Mouse (Mus musculus): ENCODE data around the gene Ifi27. TPM values are rescaled to one million over a fixed set of nuclear protein-coding genes. Genes with fewer than 3 reads are reported as not detected.
"Not testable (repeated sequence)": the region's sequence is repeated elsewhere in the genome, so short reads cannot be mapped to it uniquely, and the experiment has no call there.

Gene Ifi27
- total and polyA plus RNA-seq, 3 experiments: 103 to 105 TPM; not detected in 1

DNA sequence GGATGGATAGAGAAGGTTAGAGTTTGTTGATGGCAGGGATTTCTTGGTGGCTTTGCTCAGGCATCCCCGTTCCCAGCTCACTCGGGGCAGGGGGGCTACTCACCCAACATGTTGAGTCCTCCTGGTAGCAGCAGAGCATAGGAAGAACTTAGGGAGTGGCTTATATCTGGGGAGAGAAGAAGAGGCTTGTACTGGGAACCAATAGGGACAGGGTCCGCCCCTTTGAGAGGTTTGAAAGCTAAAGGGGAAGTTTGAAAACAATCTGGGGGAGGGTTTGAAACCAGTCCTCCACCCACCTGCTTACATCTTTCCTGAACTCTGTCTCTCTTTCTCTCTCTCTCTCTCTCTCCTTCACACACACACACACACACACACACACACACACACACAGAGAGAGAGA, 9.5 kb downstream of the Ifi27 start, which contains the start of gene Ifi27l2a:
Gene Ifi27l2a (minus strand): TSS at position 157 of the 400 bp plus-strand sequence.
- H3K27me3 ChIP-seq (ENCODE audit: control insufficient read depth in 1 of 2, insufficient read depth in 2 of 2, low read length in 2 of 2): no peaks in the 10 kb centered on the region; a peak in 1 of 4 replicates
- no peaks in the 10 kb centered on the region for H3K79me2 ChIP-seq (ENCODE audit: control insufficient read depth, insufficient read depth, low read length, poor library complexity)
- H3K27ac ChIP-seq (ENCODE audit: control insufficient read depth, low read depth, low read length): no peak within 1 kb of the TSS
- TF ChIP-seq TBP (IDR thresholded peaks at IDR 0.05; ENCODE audit: low read depth, low read length): peak; percentile 64
- no peak for TF ChIP-seq USF2 (IDR thresholded peaks at IDR 0.05; ENCODE audit: borderline replicate concordance in 1 of 2, insufficient read depth in 1 of 2, low read depth in 1 of 2, low read length in 2 of 2)
- 0 out of 2 replicates have a peak, but pooled peaks have one; percentile 21 for TF ChIP-seq SIN3A (IDR thresholded peaks at IDR 0.05; ENCODE audit: low read length)
- no peak for TF ChIP-seq CHD1 (IDR thresholded peaks at IDR 0.05; ENCODE audit: low read depth, low read length)
- TF ChIP-seq RCOR1 (IDR thresholded peaks at IDR 0.05; ENCODE audit: low read depth, low read length): 0 out of 2 replicates have a peak, but pooled peaks have one; percentile 26
- H3K9ac ChIP-seq (ENCODE audit: control insufficient read depth, low read depth, low read length, poor library complexity, severe bottlenecking): no peak within 1 kb of the TSS
- peaks cover 0 to 4% of the 10 kb centered on the region in 2 experiments; a peak in 2 of 4 replicates for H3K4me1 ChIP-seq (ENCODE audit: control insufficient read depth in 1 of 2, insufficient read depth in 2 of 2, low read length in 2 of 2)
- 0 out of 4 replicates have a peak within 1 kb of the TSS, but pooled peaks of 1 of the 2 experiments have one; percentile 21 for H3K4me3 ChIP-seq (ENCODE audit: control insufficient read depth in 1 of 2, insufficient read depth in 1 of 2, low read depth in 2 of 2, low read length in 2 of 2)
- DNase-seq (ENCODE audit: low read depth, low spot score): peak; percentile 82
- no peaks in the 10 kb centered on the region for H3K9me3 ChIP-seq (replicated peaks; ENCODE audit: insufficient read depth, low read length)
- H3K36me3 ChIP-seq (ENCODE audit: control insufficient read depth in 1 of 2, insufficient read depth in 2 of 2, low read length in 2 of 2): no peaks in the 10 kb centered on the region

DNA sequence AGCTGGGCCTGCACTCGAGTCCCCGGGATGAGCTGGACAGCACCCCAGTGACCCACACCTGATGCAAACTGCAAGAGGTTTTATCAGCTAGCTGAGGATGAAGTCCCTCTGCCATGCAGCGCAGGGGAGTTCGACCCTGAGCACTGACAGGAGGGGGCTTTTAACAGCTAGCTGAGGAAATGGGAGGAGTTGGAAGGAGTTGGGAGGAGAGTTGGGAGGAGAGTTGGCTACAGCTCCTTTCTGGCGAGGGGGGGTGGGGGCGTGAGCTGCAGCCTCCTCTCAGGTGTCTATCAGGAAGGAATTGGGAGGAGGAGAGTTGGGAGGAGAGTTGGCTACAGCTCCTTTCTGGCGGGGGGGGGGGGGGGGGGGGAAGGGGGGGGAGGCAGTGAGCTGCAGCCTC, 10.2 kb downstream of the Ifi27 start:
- H3K27me3 ChIP-seq (ENCODE audit: control insufficient read depth in 1 of 2, insufficient read depth in 2 of 2, low read length in 2 of 2); H3K36me3 ChIP-seq (ENCODE audit: control insufficient read depth in 1 of 2, insufficient read depth in 2 of 2, low read length in 2 of 2); H3K27ac ChIP-seq (ENCODE audit: control insufficient read depth, low read depth, low read length); H3K79me2 ChIP-seq (ENCODE audit: control insufficient read depth, insufficient read depth, low read length, poor library complexity); H3K9me3 ChIP-seq (replicated peaks; ENCODE audit: insufficient read depth, low read length); H3K4me3 ChIP-seq (ENCODE audit: control insufficient read depth in 1 of 2, insufficient read depth in 1 of 2, low read depth in 2 of 2, low read length in 2 of 2); H3K9ac ChIP-seq (ENCODE audit: control insufficient read depth, low read depth, low read length, poor library complexity, severe bottlenecking); DNase-seq (ENCODE audit: low read depth, low spot score); H3K4me1 ChIP-seq (ENCODE audit: control insufficient read depth in 1 of 2, insufficient read depth in 2 of 2, low read length in 2 of 2): not testable (repeated sequence)

DNA sequence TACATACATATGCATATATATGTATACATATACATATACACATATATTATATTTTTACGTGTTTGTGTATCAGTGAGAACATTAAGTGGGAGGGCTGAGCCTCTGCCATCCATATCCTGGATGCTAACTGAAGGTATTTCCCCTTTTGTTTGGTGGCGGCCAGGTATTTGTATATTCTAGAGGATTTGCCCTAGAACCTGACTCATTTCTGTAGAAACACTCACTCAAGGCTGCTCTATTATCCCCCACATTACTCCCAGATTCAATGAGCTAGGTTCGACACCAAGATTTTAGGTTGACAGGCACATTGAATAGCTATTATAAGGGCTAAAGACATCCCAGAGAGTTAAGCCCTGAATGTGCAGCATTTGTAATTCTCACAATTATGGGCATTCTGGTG, 11.0 kb downstream of the Ifi27 start:
- H3K27ac ChIP-seq (ENCODE audit: control insufficient read depth, low read depth, low read length): no peak overlapping the region
- H3K79me2 ChIP-seq (ENCODE audit: control insufficient read depth, insufficient read depth, low read length, poor library complexity): no peaks in the 10 kb centered on the region
- no peaks in the 10 kb centered on the region for H3K36me3 ChIP-seq (ENCODE audit: control insufficient read depth in 1 of 2, insufficient read depth in 2 of 2, low read length in 2 of 2)
- H3K4me3 ChIP-seq (ENCODE audit: control insufficient read depth in 1 of 2, insufficient read depth in 1 of 2, low read depth in 2 of 2, low read length in 2 of 2): no peak overlapping the region
- H3K27me3 ChIP-seq (ENCODE audit: control insufficient read depth in 1 of 2, insufficient read depth in 2 of 2, low read length in 2 of 2): no peaks in the 10 kb centered on the region; a peak in 1 of 4 replicates
- H3K9ac ChIP-seq (ENCODE audit: control insufficient read depth, low read depth, low read length, poor library complexity, severe bottlenecking): no peak overlapping the region
- DNase-seq (ENCODE audit: low read depth, low spot score): no peak
- peaks cover 0 to 4% of the 10 kb centered on the region in 2 experiments; a peak in 2 of 4 replicates for H3K4me1 ChIP-seq (ENCODE audit: control insufficient read depth in 1 of 2, insufficient read depth in 2 of 2, low read length in 2 of 2)
- TF ChIP-seq E2F4 (IDR thresholded peaks at IDR 0.05; ENCODE audit: borderline replicate concordance, low read depth, low read length) (no peak), KAT2A (conservative IDR thresholded peaks at IDR 0.05; ENCODE audit: low read depth, low read length) (no peak), CHD1 (IDR thresholded peaks at IDR 0.05; ENCODE audit: low read depth, low read length) (no peak), MAFK (IDR thresholded peaks at IDR 0.05; ENCODE audit: borderline replicate concordance, low read depth, low read length) (no peak), ZMIZ1 (IDR thresholded peaks at IDR 0.05; ENCODE audit: low read depth, low read length) (no peak), ZKSCAN1 (IDR thresholded peaks at IDR 0.05; ENCODE audit: low read depth, low read length) (no peak)
- no peaks in the 10 kb centered on the region for H3K9me3 ChIP-seq (replicated peaks; ENCODE audit: insufficient read depth, low read length)

Data from MEL (cell line).